Mouse (Mus musculus) forebrain, embryonic 11.5 days (tissue): ENCODE measurements around the gene Eif2a. TPM values are rescaled to one million over a fixed set of nuclear protein-coding genes. Genes with fewer than 3 reads are reported as not detected.

Experiments used
- ATAC-seq: fragments of 200-750 bp; cut with Nextera tagmentation; replicated peaks from 2 replicates; pipeline ENCODE4 v1.8.0; 2017; ENCODE audit warnings: moderate TSS enrichment; ENCODE audit not compliant: low FRiP score
- DNase-seq: peaks from one replicate; pipeline ENCODE4 v3.0.0-alpha.2; 2017; ENCODE audit warnings: low spot score
- H3K27ac ChIP-seq: fragments of 300-500 bp; sonication (generic); 2 replicates; pipeline ENCODE4 v1.5.1; 2014; ENCODE audit warnings: low read depth, low read length
- H3K27me3 ChIP-seq: fragments of 300-500 bp; sonication (generic); 2 replicates; pipeline ENCODE4 v1.6.1; 2014; ENCODE audit warnings: mild to moderate bottlenecking, low read length, mixed read lengths; ENCODE audit not compliant: control insufficient read depth, insufficient read depth
- H3K36me3 ChIP-seq: fragments of 300-500 bp; sonication (generic); 2 replicates; pipeline ENCODE4 v1.6.1; 2014; ENCODE audit warnings: mild to moderate bottlenecking, low read length, moderate library complexity, mixed read lengths; ENCODE audit not compliant: control insufficient read depth, insufficient read depth
- H3K4me1 ChIP-seq: fragments of 300-500 bp; sonication (generic); replicated peaks from 2 replicates; pipeline ENCODE4 v1.6.1; 2014; ENCODE audit warnings: low read length, mixed read lengths; ENCODE audit not compliant: control insufficient read depth, insufficient read depth
- H3K4me2 ChIP-seq: fragments of 300-500 bp; sonication (generic); 2 replicates; pipeline ENCODE4 v1.6.1; 2014; ENCODE audit warnings: low read depth, mild to moderate bottlenecking, low read length, moderate library complexity, mixed read lengths; ENCODE audit not compliant: severe bottlenecking
- H3K4me3 ChIP-seq: fragments of 300-500 bp; sonication (generic); 2 replicates; pipeline ENCODE4 v1.5.1; 2014; ENCODE audit warnings: low read depth, low read length
- H3K9ac ChIP-seq: fragments of 300-500 bp; sonication (generic); 2 replicates; pipeline ENCODE4 v1.6.1; 2014; ENCODE audit warnings: low read length
- H3K9me3 ChIP-seq: fragments of 300-500 bp; sonication (generic); 2 replicates; pipeline ENCODE4 v1.6.1; 2016; ENCODE audit warnings: low read length, mixed read lengths; ENCODE audit not compliant: control insufficient read depth
- WGBS: fragments of 180-500 bp; shearing (Covaris S2); extraction: QIAGEN DNeasy Blood & Tissue Kit; methylation state at CpG from one replicate; pipeline ENCODE4 v1.1.7; 2014; 5-methylcytosine and 5-hydroxymethylcytosine counted together
- polyA plus RNA-seq: library from polyadenylated mRNA; unstranded; fragments of >200 nt; fragmentation: Nextera tagmentation; extraction: Ambion mirVana; gene quantifications from 2 replicates; pipeline ENCODE4 v1.2.1, GENCODE M21; 2014

The Eif2a gene
- polyA plus RNA-seq, 1 experiment from 2014 or later, result 61.9 TPM

DNA sequence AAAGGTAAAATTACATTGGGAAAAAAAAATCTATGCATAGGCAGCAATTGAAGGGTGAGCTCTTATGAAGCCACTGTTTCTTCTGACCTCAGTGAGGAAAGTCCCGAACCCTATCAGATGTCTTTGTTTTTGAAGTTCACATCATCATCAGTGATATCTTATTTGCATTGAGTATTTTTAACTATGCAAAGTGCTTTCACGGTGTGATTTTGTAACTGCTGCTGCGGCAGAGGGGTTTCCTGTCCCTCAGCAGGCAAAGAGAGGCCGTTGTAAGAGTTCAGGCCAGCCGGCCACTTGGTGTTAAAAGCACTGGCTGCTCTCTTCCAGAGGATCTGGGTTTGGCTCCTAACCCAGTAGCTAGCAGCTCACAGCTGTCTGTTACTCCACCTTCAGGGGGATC lies 8.4 kb upstream of the Eif2a start:
- Histone ChIP-seq H3K36me3 (peaks cover 3% of the 10 kb centered on the region; the same call in 1 of the 2 replicates), H3K4me2 (no peak overlapping the region), H3K27ac (no peak overlapping the region), H3K9ac (no peak overlapping the region), H3K9me3 (no peaks in the 10 kb centered on the region), H3K27me3 (no peaks in the 10 kb centered on the region), H3K4me1 (no peaks in the 10 kb centered on the region), H3K4me3 (no peak overlapping the region)
- DNase-seq, result no peak
- ATAC-seq, result no peak
- WGBS, result 82% methylated on average over 5 of the region's 5 CpGs

DNA sequence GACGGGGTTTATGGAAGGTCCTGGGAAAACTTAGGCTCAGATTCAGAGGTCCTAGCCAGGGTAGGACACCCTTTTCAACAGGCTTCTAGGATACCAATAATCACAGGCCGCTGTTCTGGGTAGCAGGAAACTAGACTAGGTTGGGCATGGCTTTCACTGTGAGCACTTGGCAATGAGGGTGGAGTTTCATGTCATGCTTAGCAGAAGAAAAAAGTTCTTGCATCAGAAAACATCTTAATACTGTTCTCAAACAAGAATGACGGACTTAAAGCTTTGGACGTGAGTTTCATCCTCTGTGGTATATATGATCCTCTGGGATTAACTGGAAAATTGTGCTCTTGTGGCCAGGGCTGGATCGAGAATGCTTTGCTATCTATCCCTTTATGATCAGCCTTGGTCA lies 7.8 kb upstream of the Eif2a start:
- no peaks in the 10 kb centered on the region for H3K4me1 ChIP-seq
- no peak overlapping the region for H3K4me2 ChIP-seq
- H3K9ac ChIP-seq, result no peak overlapping the region
- no peaks in the 10 kb centered on the region for H3K9me3 ChIP-seq
- H3K36me3 ChIP-seq, result peaks cover 3% of the 10 kb centered on the region; the same call in 1 of the 2 replicates
- no peak overlapping the region for H3K4me3 ChIP-seq
- 86% methylated on average over 5 of the region's 5 CpGs for WGBS
- DNase-seq (no peak), ATAC-seq (no peak)
- H3K27ac ChIP-seq, result no peak overlapping the region
- no peaks in the 10 kb centered on the region for H3K27me3 ChIP-seq

DNA sequence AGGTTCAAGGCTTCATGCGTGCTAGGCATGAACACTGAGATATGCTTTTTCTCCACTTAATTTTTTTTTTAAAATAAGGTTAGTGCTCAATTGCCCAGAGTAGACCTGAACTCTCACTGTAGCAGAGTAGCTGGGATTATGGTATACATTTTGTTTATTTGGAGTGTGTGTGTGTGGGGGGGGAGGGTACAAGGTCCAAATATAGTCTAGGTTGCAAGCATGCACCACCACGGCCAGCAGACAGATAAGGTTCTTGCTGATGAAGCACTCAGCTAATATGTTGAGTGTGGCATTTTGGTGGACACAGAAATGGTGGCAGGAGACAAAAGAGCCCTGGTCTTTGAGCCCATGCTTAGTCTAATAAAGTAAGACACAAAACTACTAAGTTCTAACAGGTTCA lies 6.7 kb upstream of the Eif2a start:
- DNase-seq (no peak), ATAC-seq (no peak)
- H3K9ac ChIP-seq, result no peak overlapping the region
- no peaks in the 10 kb centered on the region for H3K9me3 ChIP-seq
- 86% methylated on average over 2 of the region's 2 CpGs for WGBS
- peaks cover 3% of the 10 kb centered on the region; the same call in 1 of the 2 replicates for H3K36me3 ChIP-seq
- H3K27me3 ChIP-seq, result no peaks in the 10 kb centered on the region
- no peaks in the 10 kb centered on the region for H3K4me1 ChIP-seq
- H3K27ac ChIP-seq, result no peak overlapping the region
- no peak overlapping the region for H3K4me3 ChIP-seq
- H3K4me2 ChIP-seq, result no peak overlapping the region

DNA sequence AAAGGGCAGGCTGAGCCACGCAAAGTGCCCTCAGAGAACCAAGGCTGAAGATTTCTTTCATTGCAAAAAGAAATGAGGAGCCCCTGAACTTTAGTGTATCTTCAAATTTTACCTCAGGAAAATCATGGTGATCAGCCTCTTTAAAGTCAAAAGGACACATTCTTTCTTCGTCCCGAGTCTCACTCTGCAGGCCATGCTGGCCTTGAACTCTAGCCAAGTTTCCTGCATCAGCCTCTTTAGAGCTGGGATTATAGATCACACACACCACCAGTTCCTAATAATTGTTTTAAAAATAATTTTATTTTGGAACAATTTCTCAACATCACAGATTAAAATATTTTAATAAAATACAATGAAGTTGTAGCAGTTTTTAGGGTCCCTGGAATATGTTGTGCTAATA lies 6.1 kb upstream of the Eif2a start:
- no peak overlapping the region for H3K9ac ChIP-seq
- peaks cover 3% of the 10 kb centered on the region; the same call in 1 of the 2 replicates for H3K4me1 ChIP-seq
- no peaks in the 10 kb centered on the region for H3K9me3 ChIP-seq
- no peak overlapping the region for H3K4me2 ChIP-seq
- ATAC-seq (no peak), DNase-seq (no peak)
- H3K4me3 ChIP-seq, result no peak overlapping the region
- no peaks in the 10 kb centered on the region for H3K27me3 ChIP-seq
- peaks cover 3% of the 10 kb centered on the region; the same call in 1 of the 2 replicates for H3K36me3 ChIP-seq
- 86% methylated on average over 3 of the region's 3 CpGs for WGBS
- no peak overlapping the region for H3K27ac ChIP-seq

DNA sequence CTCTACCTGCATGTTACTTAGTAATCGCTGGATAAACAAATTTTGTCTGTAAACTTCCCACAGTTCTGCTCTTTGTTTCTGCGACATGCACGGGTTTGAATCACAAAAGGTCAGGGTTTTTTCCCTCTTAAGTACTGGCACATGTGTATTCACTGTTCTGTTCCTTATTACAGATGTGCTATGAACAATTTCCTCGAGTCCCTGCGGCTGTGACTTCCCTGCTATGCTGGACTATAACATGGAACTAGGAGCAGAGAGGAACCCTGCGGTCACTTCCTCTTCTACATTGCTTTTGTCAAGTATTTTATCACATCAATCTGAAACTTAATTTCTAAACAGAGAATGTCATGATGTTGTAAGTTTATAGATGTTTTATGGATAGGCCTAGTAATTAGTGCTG lies 5.3 kb upstream of the Eif2a start:
- ATAC-seq (no peak), DNase-seq (no peak)
- Histone ChIP-seq H3K4me3 (no peak overlapping the region), H3K9ac (no peak overlapping the region), H3K4me2 (no peak overlapping the region), H3K4me1 (peaks cover 3% of the 10 kb centered on the region; the same call in 1 of the 2 replicates), H3K27ac (no peak overlapping the region), H3K9me3 (no peaks in the 10 kb centered on the region), H3K36me3 (peaks cover 3% of the 10 kb centered on the region; the same call in 1 of the 2 replicates), H3K27me3 (no peaks in the 10 kb centered on the region)
- WGBS, result 88% methylated on average over 6 of the region's 6 CpGs

DNA sequence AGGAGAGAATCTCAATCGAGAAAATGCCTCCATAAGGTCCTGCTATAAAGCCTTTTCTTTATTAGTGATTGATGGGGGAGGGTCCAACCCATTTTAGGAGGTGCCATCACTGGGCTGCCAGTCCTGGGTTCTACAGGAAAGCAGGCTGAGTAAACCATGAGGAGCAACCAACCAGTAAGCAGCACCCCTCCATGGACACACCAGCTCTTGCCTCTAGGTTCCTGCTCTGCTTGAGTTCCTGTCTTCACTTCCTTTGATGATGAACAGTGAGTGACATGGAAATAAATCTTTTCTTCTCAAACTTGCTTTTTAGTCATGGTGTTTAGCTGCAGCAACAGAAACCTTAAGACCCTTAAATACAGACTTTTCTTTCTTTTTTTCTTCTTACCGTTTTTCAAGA lies 4.3 kb upstream of the Eif2a start:
- H3K4me1 ChIP-seq, result peaks cover 3% of the 10 kb centered on the region; the same call in 1 of the 2 replicates
- WGBS, result 84% methylated on average over 2 of the region's 2 CpGs

DNA sequence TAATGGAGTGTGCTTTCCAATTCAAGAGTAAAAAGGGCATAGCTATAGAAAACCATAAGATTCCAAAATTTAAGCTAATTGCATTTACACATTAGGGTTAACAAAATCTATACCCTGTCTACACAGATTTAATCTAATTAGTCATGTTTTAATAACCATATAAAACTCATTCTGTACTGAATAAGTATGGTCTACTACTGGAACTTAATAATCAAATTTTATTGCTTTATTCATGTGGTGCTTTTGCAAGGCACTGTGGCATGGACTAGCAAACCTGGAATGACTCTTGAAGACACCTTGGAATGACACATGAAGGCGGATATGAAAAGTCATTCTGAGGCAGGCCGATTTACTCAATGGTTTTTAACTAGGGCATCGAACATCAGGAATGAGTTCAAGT lies 2.2 kb upstream of the Eif2a start:
- Histone ChIP-seq H3K36me3 (peaks cover 3% of the 10 kb centered on the region; the same call in 1 of the 2 replicates), H3K9ac (no peak overlapping the region), H3K4me2 (no peak overlapping the region), H3K27me3 (no peaks in the 10 kb centered on the region), H3K9me3 (no peaks in the 10 kb centered on the region), H3K27ac (no peak overlapping the region), H3K4me3 (no peak overlapping the region), H3K4me1 (peaks cover 3% of the 10 kb centered on the region; the same call in 1 of the 2 replicates)
- WGBS, result 94% methylated on average over 3 of the region's 3 CpGs
- ATAC-seq, result no peak
- DNase-seq, result no peak

More for the DNA sequence above, 4.3 kb upstream of the Eif2a start:
- no peak for DNase-seq
- no peak for ATAC-seq
- Histone ChIP-seq H3K4me3 (no peak overlapping the region), H3K27me3 (no peaks in the 10 kb centered on the region), H3K36me3 (peaks cover 3% of the 10 kb centered on the region; the same call in 1 of the 2 replicates), H3K9me3 (no peaks in the 10 kb centered on the region), H3K4me2 (no peak overlapping the region), H3K27ac (no peak overlapping the region), H3K9ac (no peak overlapping the region)

DNA sequence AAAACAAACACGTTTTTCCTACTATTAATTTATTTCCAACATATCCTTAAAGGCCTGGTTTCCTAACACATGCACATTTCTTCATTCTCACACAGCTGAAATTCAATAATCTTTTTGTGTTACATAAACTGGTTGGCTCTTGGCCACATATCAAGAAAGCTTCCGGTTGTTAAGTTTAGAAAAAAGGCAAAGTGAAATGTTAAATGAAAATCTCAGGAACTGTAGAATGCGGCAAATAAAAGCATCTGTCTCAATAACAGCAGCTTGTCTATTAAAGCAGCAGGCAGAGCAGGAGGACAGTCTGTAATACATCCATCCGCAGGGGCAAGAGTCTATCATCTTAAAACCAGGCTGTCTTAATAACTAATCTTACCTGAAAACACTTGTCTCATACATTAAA lies 1.4 kb upstream of the Eif2a start:
- 80% methylated on average over 4 of the region's 4 CpGs for WGBS
- H3K9ac ChIP-seq, result 0 out of 2 replicates have a peak overlapping the region, but pooled peaks have one; percentile 23

DNA sequence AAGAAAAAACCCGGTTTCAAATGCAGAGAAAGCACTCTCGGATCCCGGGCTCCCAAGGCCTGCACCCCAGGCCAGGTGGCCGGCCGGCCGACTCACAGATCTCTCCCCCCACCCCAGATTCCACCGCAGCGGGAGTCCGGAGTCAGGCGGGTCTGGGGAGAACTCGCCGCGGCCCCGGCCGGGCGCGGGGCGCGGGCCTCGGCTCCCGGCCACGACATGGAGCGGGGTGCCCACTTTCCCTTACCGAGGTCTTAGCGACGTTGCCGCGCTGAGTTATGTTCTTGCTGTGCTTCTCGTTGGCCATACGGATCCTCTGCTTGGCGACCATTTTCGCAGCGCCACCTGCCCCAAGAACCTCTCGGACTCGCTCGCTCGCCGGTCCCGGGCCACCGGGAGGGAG lies 455 bp upstream of the Eif2a start:
- Histone ChIP-seq H3K36me3 (peaks cover 3% of the 10 kb centered on the region; the same call in 1 of the 2 replicates), H3K27ac (peak overlapping the region; percentile 80), H3K9ac (peak overlapping the region; percentile 92), H3K4me2 (peak overlapping the region; percentile 54), H3K27me3 (no peaks in the 10 kb centered on the region), H3K9me3 (no peaks in the 10 kb centered on the region), H3K4me1 (peaks cover 3% of the 10 kb centered on the region; the same call in 1 of the 2 replicates), H3K4me3 (peak overlapping the region; percentile 71)
- under 1% methylated on average over 38 of the region's 40 CpGs for WGBS
- DNase-seq (no peak), ATAC-seq (no peak; the same call in 1 of the 2 replicates)

More for the DNA sequence above, 1.4 kb upstream of the Eif2a start:
- Histone ChIP-seq H3K4me3 (peak overlapping the region; percentile 71), H3K36me3 (peaks cover 3% of the 10 kb centered on the region; the same call in 1 of the 2 replicates), H3K27me3 (no peaks in the 10 kb centered on the region), H3K4me2 (peak overlapping the region; percentile 54), H3K4me1 (peaks cover 3% of the 10 kb centered on the region; the same call in 1 of the 2 replicates), H3K9me3 (no peaks in the 10 kb centered on the region), H3K27ac (no peak overlapping the region)
- DNase-seq (no peak), ATAC-seq (no peak)
